In the genomic region with DNA sequence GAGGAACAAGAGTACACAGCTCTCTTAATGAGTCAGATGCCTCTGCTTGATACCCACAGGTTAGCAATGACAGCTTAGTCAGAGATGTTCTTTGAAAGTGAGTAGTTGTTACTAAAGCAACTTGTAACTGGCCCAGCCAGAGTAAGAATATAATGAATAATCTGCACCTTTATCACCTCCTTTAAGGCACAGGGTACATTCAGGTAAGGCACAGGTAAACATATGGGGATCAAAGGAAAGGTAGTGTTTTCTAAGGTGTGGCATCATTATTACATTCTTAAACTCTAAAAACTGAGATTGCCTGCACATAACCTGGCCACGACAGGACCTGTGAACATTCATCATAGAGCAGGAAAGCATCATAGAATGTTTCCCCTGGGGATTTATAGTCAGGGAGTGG, we compare ENCODE assay signal across 19 mouse cellular contexts.
"Had no signal": no experiment of that assay in that cellular context is flagged by ENCODE, and none has a peak within 500 bp of the region (broad histone marks: within the 10 kb centered on the region; RNA-seq: fewer than 3 reads in every experiment).

No protein-coding gene starts in this region.

- H3K9me3 ChIP-seq: limb, embryonic 12.5 days; limb, embryonic 15.5 days; neural tube, embryonic 12.5 days; neural tube, embryonic 15.5 days had no signal

- H3K27ac ChIP-seq: limb, embryonic 12.5 days; limb, embryonic 15.5 days; liver, embryonic 14.5 days; neural tube, embryonic 12.5 days; neural tube, embryonic 15.5 days had no signal

- H3K36me3 ChIP-seq: limb, embryonic 15.5 days; neural tube, embryonic 12.5 days; neural tube, embryonic 15.5 days had no signal

- ATAC-seq: liver, postnatal 0 days had no signal

- H3K4me3 ChIP-seq: limb, embryonic 12.5 days; limb, embryonic 15.5 days; neural tube, embryonic 12.5 days; neural tube, embryonic 15.5 days had no signal

- DNase-seq: kidney, adult 18-20 months; kidney, adult 9 months; kidney, postnatal 14 days; left cerebral cortex, postnatal 4 days; liver, postnatal 0 days; midbrain, embryonic 14.5 days; right cerebral cortex, adult 18-20 months; right cerebral cortex, postnatal 14 days; right cerebral cortex, postnatal 4 days; spleen, adult 18-20 months; thymus, postnatal 25 days had no signal

- H3K27me3 ChIP-seq: limb, embryonic 12.5 days; limb, embryonic 15.5 days; neural tube, embryonic 12.5 days; neural tube, embryonic 15.5 days had no signal

- H3K9ac ChIP-seq: limb, embryonic 12.5 days; limb, embryonic 15.5 days; liver, embryonic 14.5 days; liver, postnatal 0 days; lung, embryonic 14.5 days; neural tube, embryonic 12.5 days; neural tube, embryonic 15.5 days had no signal

- H3K4me2 ChIP-seq: limb, embryonic 12.5 days; limb, embryonic 15.5 days; liver, embryonic 11.5 days; lung, embryonic 14.5 days; midbrain, embryonic 11.5 days; neural tube, embryonic 12.5 days; neural tube, embryonic 15.5 days had no signal
